Mouse (Mus musculus) myocyte (in vitro differentiated cells): Measurements from ENCODE around the gene Scd4. TPM values are rescaled to one million over a fixed set of nuclear protein-coding genes. Genes with fewer than 3 reads are reported as not detected.

Source experiments
- H3K27me3 ChIP-seq: one replicate; pipeline ENCODE4 v1.6.1; 2011; ENCODE audit not compliant: control insufficient read depth, insufficient read depth, insufficient read length
- H3K36me3 ChIP-seq: one replicate; pipeline ENCODE4 v1.6.1; 2011; ENCODE audit not compliant: control insufficient read depth, insufficient read depth
- H3K4me2 ChIP-seq: one replicate; pipeline ENCODE4 v1.6.1; 2011; ENCODE audit warnings: low read depth, control low read depth
- H3K4me3 ChIP-seq: one replicate; pipeline ENCODE4 v1.5.1; 2011; ENCODE audit warnings: mild to moderate bottlenecking, control low read depth, moderate library complexity
- H3K79me2 ChIP-seq: one replicate; pipeline ENCODE4 v1.6.1; 2011; ENCODE audit not compliant: control insufficient read depth, insufficient read depth
- H3ac ChIP-seq: one replicate; pipeline ENCODE4 v1.6.1; 2011; ENCODE audit not compliant: control insufficient read depth, insufficient read length
- CEBPB ChIP-seq: IDR thresholded peaks from 2 replicates; pipeline ENCODE4 v1.6.1; 2011; ENCODE audit warnings: mild to moderate bottlenecking, moderate library complexity; ENCODE audit not compliant: poor library complexity, insufficient read depth, severe bottlenecking
- E2F4 ChIP-seq: IDR thresholded peaks from one replicate; pipeline ENCODE4 v1.6.1; 2011; ENCODE audit warnings: mild to moderate bottlenecking, control low read depth, moderate library complexity; ENCODE audit not compliant: insufficient read depth
- MAX ChIP-seq: IDR thresholded peaks from one replicate; pipeline ENCODE4 v1.6.1; 2011; ENCODE audit warnings: low read depth, mild to moderate bottlenecking, control low read depth
- MYOD1 ChIP-seq, 3 experiments: IDR thresholded peaks; one replicate each; pipeline ENCODE4 v1.6.1; 2011; ENCODE audit warnings: control low read depth in 2 of 3, low read depth in 2 of 3, mild to moderate bottlenecking in 2 of 3, moderate library complexity in 1 of 3; ENCODE audit not compliant: insufficient read length in 2 of 3, control insufficient read depth in 1 of 3
- MYOG ChIP-seq, 3 experiments: IDR thresholded peaks; one replicate each; pipeline ENCODE4 v1.6.1; 2011; ENCODE audit warnings: control low read depth in 2 of 3, low read depth in 2 of 3, mild to moderate bottlenecking in 2 of 3; ENCODE audit not compliant: insufficient read length in 2 of 3, control insufficient read depth in 1 of 3, insufficient read depth in 1 of 3
- POLR2A ChIP-seq: IDR thresholded peaks from one replicate; pipeline ENCODE4 v1.6.1; 2011; ENCODE audit warnings: low read depth, mild to moderate bottlenecking, control low read depth, moderate library complexity; ENCODE audit not compliant: insufficient read length
- POLR2AphosphoS2 ChIP-seq: IDR thresholded peaks from one replicate; pipeline ENCODE4 v1.6.1; 2011; ENCODE audit warnings: low read depth, control low read depth; ENCODE audit not compliant: insufficient read length
- REST ChIP-seq: IDR thresholded peaks from one replicate; pipeline ENCODE4 v1.6.1; 2011; ENCODE audit warnings: mild to moderate bottlenecking, control low read depth, moderate library complexity; ENCODE audit not compliant: insufficient read depth, insufficient read length
- SRF ChIP-seq: IDR thresholded peaks from one replicate; pipeline ENCODE4 v1.6.1; 2011; ENCODE audit warnings: low read depth; ENCODE audit not compliant: control insufficient read depth, insufficient read length
- TCF12 ChIP-seq: IDR thresholded peaks from one replicate; pipeline ENCODE4 v1.6.1; 2011; ENCODE audit warnings: mild to moderate bottlenecking, control low read depth; ENCODE audit not compliant: poor library complexity, insufficient read depth, severe bottlenecking
- TCF3 ChIP-seq: IDR thresholded peaks from one replicate; pipeline ENCODE4 v1.6.1; 2011; ENCODE audit warnings: low read depth, control low read depth; ENCODE audit not compliant: insufficient read length
- USF1 ChIP-seq: IDR thresholded peaks from one replicate; pipeline ENCODE4 v1.6.1; 2011; ENCODE audit warnings: low read depth, mild to moderate bottlenecking, control low read depth, moderate library complexity
- polyA plus RNA-seq: library from polyadenylated mRNA; unstranded; fragments of >200 nt; fragmentation: generic; extraction: Trizol; gene quantifications from one replicate; pipeline ENCODE4 v1.2.1, GENCODE M21; 2012; ENCODE audit warnings: missing spikeins

Gene Scd4
- polyA plus RNA-seq, 1 experiment = 0.16 TPM

GRCm38 (mm10) chr19:44312007-44312360 lies 20.9 kb upstream of the Scd4 start:
- H3K36me3 ChIP-seq = peaks cover 19% of the 10 kb centered on the region
- H3K27me3 ChIP-seq = no peaks in the 10 kb centered on the region
- TF ChIP-seq POLR2AphosphoS2 = peak; percentile 59
- no peak for TF ChIP-seq TCF3
- peak in 1 of 3 experiments; percentile 24 for TF ChIP-seq MYOG (IDR thresholded peaks at IDR 0.05; ENCODE audit: control insufficient read depth in 1 of 3, insufficient read depth in 1 of 3, insufficient read length in 2 of 3, low read depth in 2 of 3)
- TF ChIP-seq POLR2A = peak; percentile 22
- TF ChIP-seq SRF = no peak
- H3K79me2 ChIP-seq = no peaks in the 10 kb centered on the region
- no peak overlapping the region for H3K4me3 ChIP-seq
- peak overlapping the region; percentile 63 for H3K4me2 ChIP-seq
- no peak overlapping the region for H3ac ChIP-seq

- TF ChIP-seq TCF3 (no peak), E2F4 (no peak), TCF12 (no peak)
These were observed 19.8 kb upstream of the Scd4 start for GRCm38 (mm10) chr19:44313066-44313465.

GRCm38 (mm10) chr19:44314327-44314759 lies 18.5 kb upstream of the Scd4 start:
- Histone ChIP-seq H3K4me3 (peak overlapping the region; percentile 24), H3K4me2 (peak overlapping the region; percentile 80), H3ac (no peak overlapping the region), H3K27me3 (no peaks in the 10 kb centered on the region), H3K79me2 (no peaks in the 10 kb centered on the region), H3K36me3 (no peaks in the 10 kb centered on the region)
- TF ChIP-seq REST (no peak), MAX (no peak), SRF (no peak), MYOG (IDR thresholded peaks at IDR 0.05; ENCODE audit: control insufficient read depth in 1 of 3, insufficient read depth in 1 of 3, insufficient read length in 2 of 3, low read depth in 2 of 3) (no peak), POLR2AphosphoS2 (peak; percentile 49), USF1 (peak; percentile 32), TCF12 (no peak), CEBPB (no peak), POLR2A (peak; percentile 29), MYOD1 (IDR thresholded peaks at IDR 0.05; ENCODE audit: control insufficient read depth in 1 of 3, insufficient read length in 2 of 3, low read depth in 2 of 3) (peak in 1 of 3 experiments; percentile 19)

More at GRCm38 (mm10) chr19:44313066-44313465, 19.8 kb upstream of the Scd4 start:
- Histone ChIP-seq H3K4me3 (no peak overlapping the region), H3K79me2 (no peaks in the 10 kb centered on the region), H3ac (no peak overlapping the region), H3K27me3 (no peaks in the 10 kb centered on the region), H3K36me3 (peaks cover 8% of the 10 kb centered on the region), H3K4me2 (no peak overlapping the region)

GRCm38 (mm10) chr19:44314871-44315414 lies 17.9 kb upstream of the Scd4 start:
- H3ac ChIP-seq = no peak overlapping the region

GRCm38 (mm10) chr19:44316752-44317315 lies 16.1 kb upstream of the Scd4 start:
- Histone ChIP-seq H3K27me3 (no peaks in the 10 kb centered on the region), H3K4me3 (no peak overlapping the region), H3K4me2 (no peak overlapping the region), H3ac (no peak overlapping the region), H3K79me2 (no peaks in the 10 kb centered on the region), H3K36me3 (no peaks in the 10 kb centered on the region)
- TF ChIP-seq MYOD1 (IDR thresholded peaks at IDR 0.05; ENCODE audit: control insufficient read depth in 1 of 3, insufficient read length in 2 of 3, low read depth in 2 of 3) (peak in 2 of 3 experiments; percentile 92 to 94), TCF12 (no peak), MYOG (IDR thresholded peaks at IDR 0.05; ENCODE audit: control insufficient read depth in 1 of 3, insufficient read depth in 1 of 3, insufficient read length in 2 of 3, low read depth in 2 of 3) (peak in 1 of 3 experiments; percentile 51)

More at GRCm38 (mm10) chr19:44314871-44315414, 17.9 kb upstream of the Scd4 start:
- Histone ChIP-seq H3K4me2 (peak overlapping the region; percentile 80), H3K79me2 (no peaks in the 10 kb centered on the region), H3K4me3 (peak overlapping the region; percentile 24), H3K27me3 (no peaks in the 10 kb centered on the region), H3K36me3 (no peaks in the 10 kb centered on the region)
- TF ChIP-seq MYOG (IDR thresholded peaks at IDR 0.05; ENCODE audit: control insufficient read depth in 1 of 3, insufficient read depth in 1 of 3, insufficient read length in 2 of 3, low read depth in 2 of 3) (no peak), MAX (no peak), USF1 (no peak), POLR2A (no peak), TCF3 (no peak)
